Mouse (Mus musculus) small intestine, adult 2 months (tissue): ENCODE measurements around the gene Rad9a. TPM values are rescaled to one million over a fixed set of nuclear protein-coding genes. Genes with fewer than 3 reads are reported as not detected.

ENCODE experiments used
- H3K27ac ChIP-seq: fragments of 200-500 bp; 2 replicates; pipeline ENCODE4 v1.5.1; 2012; ENCODE audit warnings: low read depth, low read length, control low read depth, inconsistent platforms; ENCODE audit not compliant: insufficient read depth
- H3K27me3 ChIP-seq: fragments of 200-500 bp; 2 replicates; pipeline ENCODE4 v1.6.1; 2012; ENCODE audit warnings: mild to moderate bottlenecking, moderate library complexity, low read length, inconsistent platforms; ENCODE audit not compliant: control insufficient read depth, insufficient read depth
- H3K36me3 ChIP-seq: fragments of 200-500 bp; 2 replicates; pipeline ENCODE4 v1.6.1; 2012; ENCODE audit warnings: mild to moderate bottlenecking, low read length, control low read depth, inconsistent platforms; ENCODE audit not compliant: control insufficient read depth, insufficient read depth
- H3K4me1 ChIP-seq: fragments of 200-500 bp; 2 replicates; pipeline ENCODE4 v1.6.1; 2012; ENCODE audit warnings: low read length, inconsistent platforms, mixed read lengths; ENCODE audit not compliant: control insufficient read depth, insufficient read depth, insufficient read length
- H3K4me3 ChIP-seq: fragments of 200-500 bp; 2 replicates; pipeline ENCODE4 v1.5.1; 2012; ENCODE audit warnings: low read depth, mild to moderate bottlenecking, control low read depth, inconsistent platforms, low read length, moderate library complexity
- CTCF ChIP-seq: fragments of 200-500 bp; IDR thresholded peaks from 2 replicates; pipeline ENCODE4 v1.5.1; 2012; ENCODE audit warnings: low read depth, mild to moderate bottlenecking, control low read depth, inconsistent platforms, low read length, moderate library complexity, mixed read lengths; ENCODE audit not compliant: insufficient replicate concordance, insufficient read length; ENCODE audit errors: extremely low read depth
- POLR2A ChIP-seq: fragments of 200-500 bp; IDR thresholded peaks from 2 replicates; pipeline ENCODE4 v1.6.1; 2012; ENCODE audit warnings: low read depth, mild to moderate bottlenecking, control low read depth, inconsistent platforms, low read length, moderate library complexity
- WGBS: fragments of 180-500 bp; shearing (Covaris S2); methylation state at CpG from one replicate; pipeline ENCODE4 v1.1.7; 2018; 5-methylcytosine and 5-hydroxymethylcytosine counted together
- polyA plus RNA-seq: library from polyadenylated mRNA; depleted of rRNA; stranded (reverse); fragments of >200 nt; gene quantifications from 2 replicates; pipeline ENCODE4 v1.2.3, GENCODE M21; 2012

Rad9a gene
- polyA plus RNA-seq, 1 experiment: 12.2 TPM

GRCm38 (mm10) chr19:4184976-4185975 is 16.2 kb downstream of the Rad9a start:
- WGBS: 61% methylated on average over 15 of the region's 15 CpGs
- Histone ChIP-seq H3K4me1 (no peaks in the 10 kb centered on the region; the same call in 1 of the 2 replicates), H3K27ac (peak overlapping the region; percentile 64), H3K4me3 (0 out of 2 replicates have a peak overlapping the region, but pooled peaks have one; percentile 4), H3K27me3 (no peaks in the 10 kb centered on the region), H3K36me3 (no peaks in the 10 kb centered on the region)
- no peak for TF ChIP-seq CTCF
- no peak for TF ChIP-seq POLR2A

- Histone ChIP-seq H3K4me3 (no peak overlapping the region), H3K4me1 (no peaks in the 10 kb centered on the region; the same call in 1 of the 2 replicates), H3K27me3 (no peaks in the 10 kb centered on the region), H3K27ac (no peak overlapping the region), H3K36me3 (no peaks in the 10 kb centered on the region)
- WGBS: 93% methylated on average over 2 of the region's 2 CpGs
- TF ChIP-seq POLR2A: no peak
- no peak for TF ChIP-seq CTCF
Observed at GRCm38 (mm10) chr19:4183689-4184088, 17.8 kb downstream of the Rad9a start.

GRCm38 (mm10) chr19:4181892-4182291 is 19.6 kb downstream of the Rad9a start:
- no peak overlapping the region for H3K27ac ChIP-seq
- no peaks in the 10 kb centered on the region for H3K36me3 ChIP-seq
- no peaks in the 10 kb centered on the region for H3K27me3 ChIP-seq
- TF ChIP-seq CTCF (no peak), POLR2A (no peak)
- no peaks in the 10 kb centered on the region; the same call in 1 of the 2 replicates for H3K4me1 ChIP-seq
- no peak overlapping the region for H3K4me3 ChIP-seq
- 38% methylated on average over 3 of the region's 3 CpGs for WGBS

- TF ChIP-seq POLR2A (no peak), CTCF (no peak)
- Histone ChIP-seq H3K27ac (no peak overlapping the region), H3K27me3 (no peaks in the 10 kb centered on the region), H3K36me3 (no peaks in the 10 kb centered on the region), H3K4me1 (no peaks in the 10 kb centered on the region; the same call in 1 of the 2 replicates), H3K4me3 (no peak overlapping the region)
- 76% methylated on average over 7 of the region's 7 CpGs for WGBS
Observed at GRCm38 (mm10) chr19:4180411-4180810, 21.1 kb downstream of the Rad9a start.

GRCm38 (mm10) chr19:4175368-4175947 is 26.0 kb downstream of the Rad9a start, which contains the start of gene Carns1:
Carns1 (minus strand) TSS chr19:4175479.
- WGBS: 10% methylated on average over 11 of the region's 11 CpGs
- Histone ChIP-seq H3K4me1 (peaks cover 5% of the 10 kb centered on the region), H3K27me3 (no peaks in the 10 kb centered on the region), H3K36me3 (no peaks in the 10 kb centered on the region), H3K27ac (no peak within 1 kb of the TSS), H3K4me3 (peak within 1 kb of the TSS; percentile 17; the same call in 1 of the 2 replicates)
- TF ChIP-seq POLR2A: no peak
- no peak for TF ChIP-seq CTCF

- 84% methylated on average over 11 of the region's 11 CpGs for WGBS
- Histone ChIP-seq H3K4me3 (no peak overlapping the region), H3K4me1 (peaks cover 10% of the 10 kb centered on the region), H3K36me3 (no peaks in the 10 kb centered on the region), H3K27ac (no peak overlapping the region), H3K27me3 (no peaks in the 10 kb centered on the region)
- TF ChIP-seq CTCF (no peak), POLR2A (no peak)
Observed at GRCm38 (mm10) chr19:4172925-4173324, 28.5 kb downstream of the Rad9a start.
